Comparison of ENCODE assay signal across 10 mouse cellular contexts in genomic region chr6:84588895-84589652, GRCm38 (mm10). TPM values are rescaled to one million over a fixed set of nuclear protein-coding genes. Genes with fewer than 3 reads are reported as not detected.
DNase-seq lines count a peak whose midpoint lies in the region; ATAC-seq lines count a peak whose summit lies in the region.
"Had no signal": no experiment of that assay in that cellular context is flagged by ENCODE, and none has a peak within 500 bp of the region (broad histone marks: within the 10 kb centered on the region; RNA-seq: fewer than 3 reads in every experiment).

No protein-coding gene starts in this region.

- peak; percentile 23 to 33 for DNase-seq in cerebellum, postnatal 36 days
- DNase-seq in cerebellum, adult 9-10 months, result no peak
- peak; percentile 78 for DNase-seq in ZHBTc4 (ENCODE audit: low read depth, low spot score)
- peak; percentile 76 for DNase-seq in intestine, embryonic 14.5 days (ENCODE audit: low spot score)
- no peak for DNase-seq in layer of hippocampus, adult 18-20 months (ENCODE audit: low spot score in 2 of 2)

- ATAC-seq in forebrain, embryonic 15.5 days (replicated peaks), result peak; percentile 42; the same call in 1 of the 2 replicates
- no peak for ATAC-seq in intestine, embryonic 14.5 days (replicated peaks; ENCODE audit: low FRiP score, low TSS enrichment, low read depth)
- no peak for ATAC-seq in liver, embryonic 15.5 days (ENCODE audit: insufficient read depth)
- 0 out of 2 replicates have a peak, but pooled peaks have one; percentile 6 for ATAC-seq in neural tube, embryonic 15.5 days (ENCODE audit: low FRiP score)
- ATAC-seq: Patski had no signal

- H3K27me3 ChIP-seq in forebrain, embryonic 15.5 days, result peaks cover 68% of the 10 kb centered on the region
- H3K27me3 ChIP-seq in intestine, embryonic 14.5 days (replicated peaks; ENCODE audit: control insufficient read depth, insufficient read depth, low read length), result peaks cover 54% of the 10 kb centered on the region
- peaks cover 87% of the 10 kb centered on the region for H3K27me3 ChIP-seq in liver, embryonic 15.5 days
- peaks cover 73% of the 10 kb centered on the region for H3K27me3 ChIP-seq in neural tube, embryonic 15.5 days (replicated peaks)
- H3K27me3 ChIP-seq: Patski had no signal

- no peaks in the 10 kb centered on the region for H3K9me3 ChIP-seq in forebrain, embryonic 15.5 days
- H3K9me3 ChIP-seq in intestine, embryonic 14.5 days (ENCODE audit: control insufficient read depth, low read length), result no peaks in the 10 kb centered on the region
- no peaks in the 10 kb centered on the region for H3K9me3 ChIP-seq in liver, embryonic 15.5 days (replicated peaks)
- no peaks in the 10 kb centered on the region for H3K9me3 ChIP-seq in neural tube, embryonic 15.5 days (replicated peaks)

- H3K36me3 ChIP-seq in forebrain, embryonic 15.5 days, result no peaks in the 10 kb centered on the region
- H3K36me3 ChIP-seq in intestine, embryonic 14.5 days (ENCODE audit: control insufficient read depth, insufficient read depth, low read length), result no peaks in the 10 kb centered on the region
- no peaks in the 10 kb centered on the region for H3K36me3 ChIP-seq in liver, embryonic 15.5 days (replicated peaks)
- no peaks in the 10 kb centered on the region for H3K36me3 ChIP-seq in neural tube, embryonic 15.5 days

- peak overlapping the region; percentile 27 for H3K9ac ChIP-seq in forebrain, embryonic 15.5 days (replicated peaks)
- peak overlapping the region; percentile 11; the same call in 1 of the 2 replicates for H3K9ac ChIP-seq in intestine, embryonic 14.5 days (ENCODE audit: low read length)
- no peak overlapping the region for H3K9ac ChIP-seq in liver, embryonic 15.5 days
- peak overlapping the region; percentile 41; the same call in 1 of the 2 replicates for H3K9ac ChIP-seq in neural tube, embryonic 15.5 days (replicated peaks)

- WGBS in forebrain, embryonic 15.5 days, result under 1% methylated on average over 51 of the region's 54 CpGs
- under 1% methylated on average over 46 of the region's 54 CpGs for WGBS in intestine, embryonic 14.5 days
- WGBS in liver, embryonic 15.5 days (ENCODE audit: insufficient replicate concordance), result 2% methylated on average over 40 of the region's 54 CpGs
- under 1% methylated on average over 54 of the region's 54 CpGs for WGBS in neural tube, embryonic 15.5 days

- H3K27ac ChIP-seq in forebrain, embryonic 15.5 days (replicated peaks), result no peak overlapping the region
- no peak overlapping the region for H3K27ac ChIP-seq in intestine, embryonic 14.5 days (ENCODE audit: low read depth)
- no peak overlapping the region for H3K27ac ChIP-seq in liver, embryonic 15.5 days (replicated peaks)
- no peak overlapping the region for H3K27ac ChIP-seq in neural tube, embryonic 15.5 days (replicated peaks)
- H3K27ac ChIP-seq: macrophage had no signal

- peak overlapping the region; percentile 49 for H3K4me3 ChIP-seq in forebrain, embryonic 15.5 days
- peak overlapping the region; percentile 50 for H3K4me3 ChIP-seq in intestine, embryonic 14.5 days (ENCODE audit: low read depth, low read length)
- peak overlapping the region; percentile 41 for H3K4me3 ChIP-seq in liver, embryonic 15.5 days (replicated peaks)
- peak overlapping the region; percentile 49 for H3K4me3 ChIP-seq in neural tube, embryonic 15.5 days (replicated peaks)

- H3K4me2 ChIP-seq in forebrain, embryonic 15.5 days (replicated peaks), result peak overlapping the region; percentile 93
- peak overlapping the region; percentile 93 for H3K4me2 ChIP-seq in intestine, embryonic 14.5 days (ENCODE audit: low read length)
- peak overlapping the region; percentile 62 for H3K4me2 ChIP-seq in liver, embryonic 15.5 days
- peak overlapping the region; percentile 94 for H3K4me2 ChIP-seq in neural tube, embryonic 15.5 days

- H3K4me1 ChIP-seq in forebrain, embryonic 15.5 days, result peaks cover 62% of the 10 kb centered on the region
- H3K4me1 ChIP-seq in intestine, embryonic 14.5 days (replicated peaks; ENCODE audit: control insufficient read depth, insufficient read depth, low read length), result peaks cover 44% of the 10 kb centered on the region
- H3K4me1 ChIP-seq in liver, embryonic 15.5 days (replicated peaks), result peaks cover 23% of the 10 kb centered on the region
- peaks cover 60% of the 10 kb centered on the region for H3K4me1 ChIP-seq in neural tube, embryonic 15.5 days

RNA-seq across cellular contexts. Expression of gene Cyp26b1, which starts 4.6 kb away (rescaled TPM):
- 2.9 and 5.1 TPM in 2 replicates for polyA plus RNA-seq in forebrain, embryonic 15.5 days (2015; fragmentation: Nextera tagmentation; extraction: Ambion mirVana)
- 2.1 and 2.7 TPM in 2 replicates for polyA plus RNA-seq in intestine, embryonic 14.5 days (2014; fragmentation: Nextera tagmentation; extraction: Ambion mirVana)
- 0.05 and 0.09 TPM in 2 replicates for polyA plus RNA-seq in liver, embryonic 15.5 days (2015; fragmentation: Nextera tagmentation; extraction: Ambion mirVana)
- 10.2 and 11.6 TPM in 2 replicates for polyA plus RNA-seq in neural tube, embryonic 15.5 days (2015; fragmentation: Nextera tagmentation; extraction: Ambion mirVana)
- total RNA-seq in layer of hippocampus, adult 18-20 months (2021), result 1 to 10 TPM; 7.2 to 7.8 TPM

Comparison
In these comparisons a context has a peak if more than half of its experiments do, and no peak if none do; other contexts are left out.
1. DNase-seq: peak in cerebellum, postnatal 36 days (2 of 2), ZHBTc4 (single experiment) and intestine, embryonic 14.5 days (single experiment); none in cerebellum, adult 9-10 months (single experiment) and layer of hippocampus, adult 18-20 months (0 of 2).
2. ATAC-seq: peak in forebrain, embryonic 15.5 days (single experiment) and neural tube, embryonic 15.5 days (single experiment); none in intestine, embryonic 14.5 days (single experiment) and liver, embryonic 15.5 days (single experiment).
3. Peak in every context shown above with its lines, with median percentiles within 50 percentile points of each other: H3K4me2 ChIP-seq and H3K4me3 ChIP-seq.